Comparison of ENCODE assay signal across 20 mouse cellular contexts in genomic region chr3:135469146-135469545, GRCm38 (mm10). TPM values are rescaled to one million over a fixed set of nuclear protein-coding genes. Genes with fewer than 3 reads are reported as not detected.
DNase-seq lines count a peak whose midpoint lies in the region; ATAC-seq lines count a peak whose summit lies in the region.
"Had no signal": no experiment of that assay in that cellular context is flagged by ENCODE, and none has a peak within 500 bp of the region (broad histone marks: within the 10 kb centered on the region; RNA-seq: fewer than 3 reads in every experiment).

No protein-coding gene starts in this region.

- no peak overlapping the region for H3K9ac ChIP-seq in forebrain, embryonic 14.5 days (ENCODE audit: low read length)
- no peak overlapping the region for H3K9ac ChIP-seq in forebrain, embryonic 15.5 days (replicated peaks)
- H3K9ac ChIP-seq in kidney, embryonic 16.5 days (replicated peaks; ENCODE audit: low read length), result no peak overlapping the region
- no peak overlapping the region for H3K9ac ChIP-seq in neural tube, embryonic 12.5 days
- H3K9ac ChIP-seq: hindbrain, embryonic 13.5 days; midbrain, embryonic 12.5 days had no signal

- no peak overlapping the region for H3K27ac ChIP-seq in forebrain, embryonic 14.5 days (ENCODE audit: low read depth, low read length)
- H3K27ac ChIP-seq in forebrain, embryonic 15.5 days (replicated peaks), result no peak overlapping the region
- no peak overlapping the region for H3K27ac ChIP-seq in kidney, embryonic 16.5 days (ENCODE audit: low read length)
- no peak overlapping the region for H3K27ac ChIP-seq in neural tube, embryonic 12.5 days
- H3K27ac ChIP-seq: heart, embryonic 10.5 days; hindbrain, embryonic 13.5 days; midbrain, embryonic 12.5 days had no signal

- peaks cover 13% of the 10 kb centered on the region; the same call in 1 of the 2 replicates for H3K36me3 ChIP-seq in forebrain, embryonic 14.5 days (ENCODE audit: control insufficient read depth, insufficient read depth, low read length)
- peaks cover 17% of the 10 kb centered on the region; the same call in 1 of the 2 replicates for H3K36me3 ChIP-seq in forebrain, embryonic 15.5 days
- 0 out of 2 replicates have a peak, but pooled peaks cover 5% of the 10 kb centered on the region for H3K36me3 ChIP-seq in kidney, embryonic 16.5 days (ENCODE audit: insufficient read depth, low read length)
- no peaks in the 10 kb centered on the region; the same call in 1 of the 2 replicates for H3K36me3 ChIP-seq in neural tube, embryonic 12.5 days
- H3K36me3 ChIP-seq: hindbrain, embryonic 13.5 days had no signal

- H3K9me3 ChIP-seq in forebrain, embryonic 14.5 days (replicated peaks; ENCODE audit: control insufficient read depth, low read length), result no peaks in the 10 kb centered on the region
- no peaks in the 10 kb centered on the region for H3K9me3 ChIP-seq in forebrain, embryonic 15.5 days
- no peaks in the 10 kb centered on the region for H3K9me3 ChIP-seq in kidney, embryonic 16.5 days (ENCODE audit: low read length)
- H3K9me3 ChIP-seq in neural tube, embryonic 12.5 days, result no peaks in the 10 kb centered on the region
- H3K9me3 ChIP-seq: heart, embryonic 10.5 days; hindbrain, embryonic 13.5 days; midbrain, embryonic 12.5 days had no signal

- H3K4me1 ChIP-seq in forebrain, embryonic 14.5 days (ENCODE audit: control insufficient read depth, insufficient read depth, low read length), result no peaks in the 10 kb centered on the region
- peaks cover 8% of the 10 kb centered on the region for H3K4me1 ChIP-seq in forebrain, embryonic 15.5 days
- no peaks in the 10 kb centered on the region for H3K4me1 ChIP-seq in kidney, embryonic 16.5 days (ENCODE audit: insufficient read depth, low read length)
- H3K4me1 ChIP-seq in neural tube, embryonic 12.5 days, result no peaks in the 10 kb centered on the region
- H3K4me1 ChIP-seq: heart, embryonic 10.5 days; hindbrain, embryonic 13.5 days; midbrain, embryonic 12.5 days had no signal

- no peaks in the 10 kb centered on the region for H3K27me3 ChIP-seq in forebrain, embryonic 14.5 days (replicated peaks; ENCODE audit: control insufficient read depth, insufficient read depth, low read length)
- no peaks in the 10 kb centered on the region for H3K27me3 ChIP-seq in forebrain, embryonic 15.5 days
- H3K27me3 ChIP-seq in kidney, embryonic 16.5 days (ENCODE audit: insufficient read depth, low read length), result no peaks in the 10 kb centered on the region
- no peaks in the 10 kb centered on the region for H3K27me3 ChIP-seq in neural tube, embryonic 12.5 days (replicated peaks)
- H3K27me3 ChIP-seq: hindbrain, embryonic 13.5 days; midbrain, embryonic 12.5 days had no signal

- no peak overlapping the region for H3K4me2 ChIP-seq in forebrain, embryonic 14.5 days (ENCODE audit: low read length)
- H3K4me2 ChIP-seq in forebrain, embryonic 15.5 days (replicated peaks), result no peak overlapping the region
- no peak overlapping the region for H3K4me2 ChIP-seq in kidney, embryonic 16.5 days (replicated peaks; ENCODE audit: low read depth, low read length)
- H3K4me2 ChIP-seq in neural tube, embryonic 12.5 days (replicated peaks), result no peak overlapping the region
- H3K4me2 ChIP-seq: hindbrain, embryonic 13.5 days; midbrain, embryonic 12.5 days had no signal

- no peak overlapping the region for H3K4me3 ChIP-seq in forebrain, embryonic 14.5 days (ENCODE audit: low read depth, low read length)
- H3K4me3 ChIP-seq in forebrain, embryonic 15.5 days, result no peak overlapping the region
- no peak overlapping the region for H3K4me3 ChIP-seq in kidney, embryonic 16.5 days (ENCODE audit: low read length)
- H3K4me3 ChIP-seq in neural tube, embryonic 12.5 days, result no peak overlapping the region
- H3K4me3 ChIP-seq: erythroblast, embryonic 14.5 days; heart, embryonic 10.5 days; hindbrain, embryonic 13.5 days; midbrain, embryonic 12.5 days; myocyte had no signal

- 59% methylated on average over 3 of the region's 3 CpGs for whole genome bisulfite sequencing in forebrain, embryonic 14.5 days
- 52% methylated on average over 3 of the region's 3 CpGs for WGBS in forebrain, embryonic 15.5 days
- 54% methylated on average over 3 of the region's 3 CpGs for WGBS in kidney, embryonic 16.5 days
- WGBS in neural tube, embryonic 12.5 days, result 65% methylated on average over 3 of the region's 3 CpGs

- DNase-seq in forebrain, embryonic 14.5 days (ENCODE audit: low spot score), result no peak
- DNase-seq in kidney, postnatal 14 days, result no peak
- DNase-seq in neural tube, embryonic 10.5 days (ENCODE audit: extremely low spot score, low spot score), result no peak
- DNase-seq: adrenal gland, postnatal 36 days; B cell, adult 2 months; gastrocnemius, postnatal 36 days; heart, postnatal 14 days; kidney, adult 2 months; lung, adult 18-20 months; lung, postnatal 36 days; right cerebral cortex, adult 18-20 months had no signal

- peak; percentile 17; the same call in 1 of the 2 replicates for ATAC-seq in forebrain, embryonic 14.5 days
- ATAC-seq in forebrain, embryonic 15.5 days (replicated peaks), result no peak
- peak; percentile 35; the same call in 1 of the 2 replicates for ATAC-seq in kidney, embryonic 16.5 days (ENCODE audit: low FRiP score, low TSS enrichment)
- ATAC-seq in neural tube, embryonic 12.5 days (ENCODE audit: low FRiP score, low read depth), result 0 out of 2 replicates have a peak, but pooled peaks have one; percentile 14
- no peak; the same call in 1 of the 2 replicates for ATAC-seq in erythroblast, adult 5-6 weeks (replicated peaks; ENCODE audit: low FRiP score, poor library complexity, severe bottlenecking)

RNA-seq across cellular contexts. Expression of gene Manba, which starts 16.3 kb away (rescaled TPM):
- 4.1 and 4.4 TPM in 2 replicates for polyA plus RNA-seq in forebrain, embryonic 14.5 days (2014; fragmentation: Nextera tagmentation; extraction: Ambion mirVana)
- 3.3 and 3.9 TPM in 2 replicates for polyA plus RNA-seq in forebrain, embryonic 15.5 days (2015; fragmentation: Nextera tagmentation; extraction: Ambion mirVana)
- polyA plus RNA-seq in kidney, embryonic 16.5 days (2015; fragmentation: Nextera tagmentation; extraction: Ambion mirVana), result 36.5 and 39.6 TPM in 2 replicates
- 4.0 and 5.1 TPM in 2 replicates for polyA plus RNA-seq in neural tube, embryonic 12.5 days (2016; fragmentation: Nextera tagmentation; extraction: Ambion mirVana)
- 3.1 and 4.6 TPM in 2 replicates for total RNA-seq in erythroblast, adult 5-6 weeks (2015; ENCODE audit: low replicate concordance)
- total RNA-seq in erythroblast, adult 5-6 weeks (2017; ENCODE audit: low replicate concordance), result 7.2 and 8.9 TPM in 2 replicates
- polyA plus RNA-seq: erythroblast, embryonic 14.5 days had no signal

RNA-seq across cellular contexts. Expression of gene Ube2d3, which starts 31.2 kb away (rescaled TPM):
- polyA plus RNA-seq in forebrain, embryonic 14.5 days (2014; fragmentation: Nextera tagmentation; extraction: Ambion mirVana), result 473 and 475 TPM in 2 replicates
- 384 and 388 TPM in 2 replicates for polyA plus RNA-seq in forebrain, embryonic 15.5 days (2015; fragmentation: Nextera tagmentation; extraction: Ambion mirVana)
- polyA plus RNA-seq in kidney, embryonic 16.5 days (2015; fragmentation: Nextera tagmentation; extraction: Ambion mirVana), result 524 and 536 TPM in 2 replicates
- 461 and 494 TPM in 2 replicates for polyA plus RNA-seq in neural tube, embryonic 12.5 days (2016; fragmentation: Nextera tagmentation; extraction: Ambion mirVana)
- total RNA-seq in erythroblast, adult 5-6 weeks (2015; ENCODE audit: low replicate concordance), result 298 and 352 TPM in 2 replicates
- total RNA-seq in erythroblast, adult 5-6 weeks (2017; ENCODE audit: low replicate concordance), result 160 and 276 TPM in 2 replicates

RNA-seq across cellular contexts. Expression of gene Cisd2, which starts 45.4 kb away (rescaled TPM):
- 42.5 and 49.5 TPM in 2 replicates for polyA plus RNA-seq in forebrain, embryonic 14.5 days (2014; fragmentation: Nextera tagmentation; extraction: Ambion mirVana)
- 65.4 and 71.4 TPM in 2 replicates for polyA plus RNA-seq in forebrain, embryonic 15.5 days (2015; fragmentation: Nextera tagmentation; extraction: Ambion mirVana)
- 70.2 and 74.5 TPM in 2 replicates for polyA plus RNA-seq in kidney, embryonic 16.5 days (2015; fragmentation: Nextera tagmentation; extraction: Ambion mirVana)
- polyA plus RNA-seq in neural tube, embryonic 12.5 days (2016; fragmentation: Nextera tagmentation; extraction: Ambion mirVana), result 75.6 and 78.2 TPM in 2 replicates
- 20.1 and 21.1 TPM in 2 replicates for total RNA-seq in erythroblast, adult 5-6 weeks (2015; ENCODE audit: low replicate concordance)
- total RNA-seq in erythroblast, adult 5-6 weeks (2017; ENCODE audit: low replicate concordance), result 9.6 and 13.4 TPM in 2 replicates

Comparison
In these comparisons a context has a peak if more than half of its experiments do, and no peak if none do; other contexts are left out.
1. ATAC-seq: peak in forebrain, embryonic 14.5 days (single experiment), kidney, embryonic 16.5 days (single experiment) and neural tube, embryonic 12.5 days (single experiment); none in forebrain, embryonic 15.5 days (single experiment) and erythroblast, adult 5-6 weeks (single experiment).